8 mouse cellular contexts compared by ENCODE assay signal in the genomic region with DNA sequence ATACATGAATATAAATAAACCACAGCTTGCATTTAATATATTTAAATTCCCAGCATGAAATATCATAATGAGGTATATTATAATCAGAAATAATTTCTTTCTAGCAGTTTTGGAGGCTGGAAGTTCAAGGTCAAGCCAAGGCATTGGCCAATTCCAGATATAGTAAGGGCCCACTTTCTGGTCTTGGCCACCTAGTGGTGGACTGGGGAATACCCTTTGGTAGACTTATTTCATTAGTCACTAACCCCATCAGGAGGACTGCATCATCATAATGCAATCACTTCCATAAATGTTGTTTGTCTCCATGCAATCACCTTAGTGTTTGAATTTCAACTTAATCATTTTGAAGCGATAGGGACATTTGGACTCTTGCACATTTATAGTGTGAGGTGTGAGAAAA.
A peak's percentile ranks its signal among the peaks of the same experiment; 100 is the strongest.
DNase-seq lines count a peak whose midpoint lies in the region; ATAC-seq and TF ChIP-seq lines count a peak whose summit lies in the region.
"Had no signal": no experiment of that assay in that cellular context is flagged by ENCODE, and none has a peak within 500 bp of the region (broad histone marks: within the 10 kb centered on the region; RNA-seq: fewer than 3 reads in every experiment).

No protein-coding gene starts in this region.

- no peaks in the 10 kb centered on the region for H3K9me3 ChIP-seq in kidney, embryonic 15.5 days (replicated peaks)
- no peaks in the 10 kb centered on the region for H3K9me3 ChIP-seq in E14TG2a.4 (ENCODE audit: low read length)
- H3K9me3 ChIP-seq in forebrain, embryonic 13.5 days (replicated peaks), result no peaks in the 10 kb centered on the region
- H3K9me3 ChIP-seq: limb, embryonic 10.5 days had no signal

- no peak overlapping the region for H3K4me3 ChIP-seq in kidney, embryonic 15.5 days (replicated peaks)
- H3K4me3 ChIP-seq in E14TG2a.4 (replicated peaks; ENCODE audit: low read length), result no peak overlapping the region
- no peak overlapping the region for H3K4me3 ChIP-seq in forebrain, embryonic 13.5 days
- H3K4me3 ChIP-seq: limb, embryonic 10.5 days had no signal

- peak; percentile 6 to 7 for DNase-seq in kidney, postnatal 4 days
- DNase-seq in brain, embryonic 14.5 days (ENCODE audit: low read depth), result no peak
- no peak for DNase-seq in cerebellum, adult 8-10 months

- H3K9ac ChIP-seq in kidney, embryonic 15.5 days, result no peak overlapping the region
- no peak overlapping the region for H3K9ac ChIP-seq in forebrain, embryonic 13.5 days

- no peak overlapping the region for H3K27ac ChIP-seq in kidney, embryonic 15.5 days
- H3K27ac ChIP-seq in forebrain, embryonic 13.5 days, result no peak overlapping the region
- H3K27ac ChIP-seq: limb, embryonic 10.5 days had no signal

- H3K36me3 ChIP-seq in kidney, embryonic 15.5 days, result no peaks in the 10 kb centered on the region
- H3K36me3 ChIP-seq in E14TG2a.4 (ENCODE audit: insufficient read depth, low read length), result no peaks in the 10 kb centered on the region
- H3K36me3 ChIP-seq in forebrain, embryonic 13.5 days (ENCODE audit: poor library complexity, severe bottlenecking), result no peaks in the 10 kb centered on the region
- H3K36me3 ChIP-seq: limb, embryonic 10.5 days had no signal

- H3K27me3 ChIP-seq in kidney, embryonic 15.5 days, result no peaks in the 10 kb centered on the region
- H3K27me3 ChIP-seq in E14TG2a.4 (ENCODE audit: insufficient read depth, low read length), result no peaks in the 10 kb centered on the region
- H3K27me3 ChIP-seq in forebrain, embryonic 13.5 days, result no peaks in the 10 kb centered on the region

- H3K4me2 ChIP-seq in kidney, embryonic 15.5 days, result no peak overlapping the region
- H3K4me2 ChIP-seq in forebrain, embryonic 13.5 days, result no peak overlapping the region

- no peaks in the 10 kb centered on the region for H3K4me1 ChIP-seq in kidney, embryonic 15.5 days
- peaks cover 3% of the 10 kb centered on the region; the same call in 1 of the 2 replicates for H3K4me1 ChIP-seq in E14TG2a.4 (replicated peaks; ENCODE audit: low read depth, low read length)
- H3K4me1 ChIP-seq in forebrain, embryonic 13.5 days, result no peaks in the 10 kb centered on the region
- H3K4me1 ChIP-seq: limb, embryonic 10.5 days had no signal

- no peak for ATAC-seq in kidney, embryonic 15.5 days (replicated peaks; ENCODE audit: low FRiP score)
- ATAC-seq in megakaryocyte-erythroid progenitor cell, adult 5-6 weeks (replicated peaks; ENCODE audit: low FRiP score, low TSS enrichment, poor library complexity, severe bottlenecking), result peak; percentile 87; the same call in 1 of the 2 replicates
- no peak for ATAC-seq in forebrain, embryonic 13.5 days

- 87% methylated on average over 1 of the region's 1 CpGs for WGBS in kidney, embryonic 15.5 days
- WGBS in forebrain, embryonic 13.5 days, result 70% methylated on average over 1 of the region's 1 CpGs

- no peak for TF ChIP-seq POLR2A in brain, embryonic 14.5 days (IDR thresholded peaks at IDR 0.05; ENCODE audit: borderline replicate concordance, extremely low read depth, insufficient read depth, insufficient read length, poor library complexity, severe bottlenecking)

- peak; percentile 82 for TF ChIP-seq CTCF in E14TG2a.4 (conservative IDR thresholded peaks at IDR 0.05; ENCODE audit: low read length)
- TF ChIP-seq CTCF in brain, embryonic 14.5 days (IDR thresholded peaks at IDR 0.05; ENCODE audit: borderline replicate concordance, extremely low read depth, insufficient read depth, insufficient read length), result peak; percentile 40; the same call in 1 of the 2 replicates

Comparison
In these comparisons a context has a peak if more than half of its experiments do, and no peak if none do; other contexts are left out.
1. DNase-seq: peak in kidney, postnatal 4 days (2 of 2); none in brain, embryonic 14.5 days (single experiment) and cerebellum, adult 8-10 months (single experiment).